Mouse (Mus musculus): Measurements from ENCODE around the gene Cdk5rap2.

DNA sequence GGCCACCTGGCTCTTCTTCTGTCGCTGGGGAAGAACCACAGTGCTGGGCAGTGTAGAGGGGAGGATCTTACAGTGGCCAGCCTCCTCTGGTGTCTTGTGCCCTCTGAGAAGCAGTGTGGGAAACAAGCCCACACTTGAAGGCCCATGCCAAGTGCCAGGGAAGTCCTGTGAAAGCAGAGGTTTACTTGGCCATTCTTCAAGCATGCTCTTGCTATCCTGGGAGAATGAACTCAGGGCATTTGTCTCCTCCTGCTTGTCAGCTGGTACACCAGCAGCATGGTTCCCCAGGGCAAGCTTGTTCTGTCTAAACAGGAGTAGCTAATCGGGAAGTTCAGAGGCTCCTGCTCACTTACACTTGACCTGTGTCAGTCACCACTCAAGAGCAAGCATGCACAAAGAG, 185.7 kb downstream of the Cdk5rap2 start:
- TF ChIP-seq CTCF (IDR thresholded peaks at IDR 0.05; ENCODE audit: low read depth) (no peak), EP300 (IDR thresholded peaks at IDR 0.05; ENCODE audit: low read depth) (no peak)
